Mouse (Mus musculus) testis, postnatal 10 days (tissue): Measurements from ENCODE around the gene Ocrl.

ENCODE experiments used
- DNase-seq: peaks from one replicate; pipeline ENCODE4 v3.0.0; 2021; ENCODE audit warnings: low spot score

Ocrl gene

DNA sequence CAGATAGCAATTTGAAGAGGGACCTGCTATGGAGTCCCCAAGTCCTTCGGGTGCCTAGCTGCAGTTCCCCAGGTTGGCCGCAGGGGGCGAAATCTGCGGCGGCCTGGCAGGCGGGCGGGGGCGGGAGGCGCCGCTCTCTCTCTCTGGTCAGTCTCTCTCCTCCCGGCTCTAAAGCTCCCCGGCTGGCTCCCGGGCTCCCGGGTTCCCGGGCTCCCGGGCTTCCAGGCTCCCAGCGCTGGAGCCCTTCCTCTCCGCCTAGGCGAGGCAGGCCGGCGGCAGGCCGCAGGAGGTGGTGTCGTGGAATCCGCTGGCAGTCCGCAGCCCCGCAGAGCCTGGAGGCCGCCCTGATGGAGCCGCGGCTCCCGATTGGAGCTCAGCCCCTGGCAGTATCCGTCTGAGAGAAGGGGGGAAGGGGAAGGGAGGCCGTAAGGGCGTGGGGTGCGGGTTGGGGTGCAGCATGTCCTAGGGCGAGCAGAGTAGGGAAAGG is at the start of gene Ocrl:
Gene Ocrl, plus strand, starts transcription at position 82 of the 487 bp plus-strand sequence.
- DNase-seq = peak; percentile 78

DNA sequence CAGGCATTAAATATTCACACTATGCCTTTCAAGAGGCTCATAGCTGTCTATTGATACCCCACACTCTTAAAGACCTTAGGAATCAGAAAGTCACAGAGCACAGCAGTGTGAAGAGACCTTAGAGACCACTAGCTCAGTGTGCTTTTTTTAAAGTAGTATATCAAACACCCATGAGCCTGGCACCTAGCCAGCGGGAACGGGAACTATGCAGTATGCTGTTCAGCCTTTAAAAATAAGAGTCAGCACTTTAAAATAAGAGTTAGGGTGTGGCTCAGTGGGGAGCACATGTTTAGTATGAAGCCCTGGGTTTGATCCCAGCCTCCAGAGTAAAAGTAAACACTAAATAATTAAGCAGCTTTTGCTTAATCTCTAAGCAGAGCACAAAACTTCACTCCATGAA is 32.1 kb upstream of the Ocrl start:
- peak; percentile 64 for DNase-seq

DNA sequence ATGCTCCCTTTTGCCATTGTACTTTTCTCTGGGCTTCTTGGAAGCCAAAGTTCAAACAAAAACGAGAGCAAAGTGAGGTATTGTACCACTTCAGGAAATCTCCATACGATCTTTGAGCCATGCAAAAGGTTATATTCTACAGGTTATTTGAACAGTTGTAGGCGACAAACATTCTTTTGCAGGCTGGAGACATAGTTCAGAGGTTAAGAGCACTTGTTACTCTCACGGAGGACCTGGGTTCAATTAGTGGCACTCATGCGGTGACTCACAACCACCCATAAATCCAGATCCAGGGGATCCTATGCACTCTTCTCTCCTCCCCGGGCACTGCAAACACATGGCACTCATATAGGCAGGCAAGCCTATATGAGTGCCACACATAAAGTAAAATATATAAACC is 29.4 kb upstream of the Ocrl start:
- no peak for DNase-seq

DNA sequence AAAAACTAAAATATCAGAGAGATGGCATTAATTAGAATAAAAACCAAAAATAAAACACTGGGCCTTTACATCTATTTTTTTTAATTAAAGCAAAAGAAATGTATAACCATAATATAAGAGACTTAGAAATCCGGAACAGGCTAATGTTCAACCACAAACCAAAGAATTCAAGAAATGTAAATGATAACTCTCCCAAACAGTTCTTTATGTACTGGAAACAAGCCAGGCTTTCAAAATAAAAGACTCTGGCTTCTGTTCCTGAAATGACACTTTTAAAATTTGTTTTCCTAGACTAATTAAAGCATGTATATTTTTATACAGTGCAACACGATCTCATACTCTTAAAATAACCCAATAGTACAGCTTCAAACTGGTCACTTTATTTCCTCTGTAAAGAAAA is 24.8 kb upstream of the Ocrl start:
- DNase-seq = no peak

DNA sequence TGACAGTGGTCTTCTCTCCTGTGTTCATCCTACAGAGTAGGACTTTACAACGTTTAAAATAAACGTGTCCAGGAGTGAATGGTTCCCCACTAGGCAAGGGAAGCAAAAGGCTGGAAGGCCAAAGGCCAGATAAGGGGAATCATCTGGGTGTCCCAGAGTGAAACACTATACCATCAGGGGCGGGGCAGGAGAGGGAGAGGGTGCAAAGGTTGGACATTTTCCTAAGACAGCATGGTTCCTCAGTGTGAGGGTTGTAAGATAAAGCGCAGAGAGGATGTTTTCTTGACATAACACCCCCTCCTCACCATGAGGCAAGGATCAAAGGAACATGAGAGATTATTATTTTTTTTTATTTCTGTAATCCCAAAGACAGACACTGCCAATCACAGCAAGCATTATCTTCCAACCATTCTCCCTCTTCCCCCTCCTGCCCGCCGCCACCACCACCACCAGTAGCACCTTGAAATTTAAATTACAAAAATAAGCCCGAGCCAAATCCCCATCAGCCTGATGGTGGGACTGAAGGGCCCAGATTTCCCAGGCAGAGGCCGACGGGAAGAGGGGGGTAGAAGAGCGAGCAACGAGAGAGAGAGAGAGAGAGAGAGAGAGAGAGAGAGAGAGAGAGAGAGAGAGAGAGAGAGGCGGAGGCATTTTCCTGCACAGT is 20.8 kb upstream of the Ocrl start:
- no peak for DNase-seq

DNA sequence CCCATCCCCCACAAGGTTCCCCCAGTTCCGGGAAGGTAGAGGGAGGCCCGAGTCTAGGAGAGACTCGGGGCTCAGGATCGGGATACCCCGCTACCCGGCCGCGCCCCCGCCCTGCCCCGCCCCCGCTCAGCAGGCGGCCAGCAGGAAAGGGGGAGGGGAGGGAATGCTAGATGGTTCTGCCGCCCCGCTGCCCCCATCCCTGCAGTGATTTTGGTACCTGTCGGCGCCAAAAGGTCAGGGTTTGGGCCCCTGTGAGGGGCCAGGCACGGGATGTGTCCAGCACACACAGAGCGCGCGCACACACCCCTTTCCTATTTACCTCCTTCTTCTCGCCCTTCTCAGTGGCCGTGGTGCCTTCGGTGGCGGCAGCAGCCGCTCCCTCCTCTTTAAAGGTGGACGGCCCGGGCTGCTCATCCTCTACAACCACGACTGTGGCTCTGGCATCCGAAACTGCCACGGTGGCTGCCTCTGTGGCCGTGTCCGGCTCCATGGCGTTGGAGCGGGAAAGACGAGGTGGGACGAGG is 20.2 kb upstream of the Ocrl start:
- DNase-seq = peak; percentile 48

DNA sequence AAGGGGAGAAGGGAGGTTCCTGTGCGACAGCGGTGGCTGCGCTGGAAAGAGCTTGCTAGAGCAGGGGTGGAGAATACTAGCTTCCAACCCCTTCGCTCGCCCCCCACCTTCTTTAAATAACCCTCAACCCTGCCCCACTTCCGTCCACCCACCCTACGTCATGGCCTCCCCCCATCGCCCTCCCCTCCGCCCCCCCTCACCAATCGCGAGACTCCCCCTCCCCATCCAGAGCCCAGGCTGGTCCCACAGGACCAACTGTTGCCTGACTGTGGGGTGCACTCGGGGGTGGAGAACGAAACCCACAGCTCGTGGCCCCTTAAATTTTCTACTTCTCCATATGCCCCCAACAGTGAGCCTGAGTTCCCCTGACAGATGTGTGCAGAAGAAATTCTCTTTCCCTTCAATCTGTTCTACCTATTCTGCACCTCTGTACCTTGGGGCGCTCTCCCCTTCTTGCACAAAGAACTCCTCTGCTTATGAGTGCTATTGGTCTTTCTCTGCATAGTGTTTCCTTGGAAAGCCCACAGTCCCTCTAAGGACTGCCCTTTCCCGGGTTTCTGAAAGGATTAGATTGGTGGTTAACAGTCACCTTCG is 19.7 kb upstream of the Ocrl start, which contains the start of gene Smarca1:
Gene Smarca1, minus strand, starts transcription at position 544 of the 594 bp plus-strand sequence.
- peak; percentile 47 for DNase-seq

DNA sequence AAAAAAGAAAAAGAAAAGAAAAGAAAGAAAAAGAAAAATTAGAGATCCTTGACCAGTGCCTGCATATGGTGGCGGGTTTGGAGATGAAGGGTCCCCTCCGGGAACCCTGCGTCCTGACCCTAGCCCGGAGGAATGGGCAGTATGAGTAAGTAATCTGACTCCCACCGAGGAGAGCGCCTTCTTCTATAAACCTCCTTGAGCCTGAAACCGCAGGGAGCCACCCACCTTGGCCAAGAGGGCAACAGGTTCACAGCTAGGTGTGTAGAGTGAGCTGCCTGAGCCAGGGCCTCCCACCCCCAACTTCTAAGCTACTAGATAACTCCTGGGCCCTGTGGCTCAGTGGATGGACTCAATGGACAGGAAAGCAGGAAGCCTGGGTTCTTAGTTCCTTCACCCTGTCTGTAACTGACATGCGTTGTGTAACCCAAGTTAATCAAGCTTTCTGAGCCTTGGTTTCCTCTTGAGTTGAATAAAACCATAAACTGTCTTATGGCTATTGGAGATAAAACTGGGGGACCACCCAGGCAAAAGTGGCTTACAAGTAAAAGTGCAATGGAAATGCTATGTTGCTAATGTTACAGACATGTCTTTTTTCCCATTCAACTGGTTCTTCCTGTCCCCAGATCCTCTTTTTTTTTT is 836 bp downstream of the Ocrl start:
- peak; percentile 39 for DNase-seq

DNA sequence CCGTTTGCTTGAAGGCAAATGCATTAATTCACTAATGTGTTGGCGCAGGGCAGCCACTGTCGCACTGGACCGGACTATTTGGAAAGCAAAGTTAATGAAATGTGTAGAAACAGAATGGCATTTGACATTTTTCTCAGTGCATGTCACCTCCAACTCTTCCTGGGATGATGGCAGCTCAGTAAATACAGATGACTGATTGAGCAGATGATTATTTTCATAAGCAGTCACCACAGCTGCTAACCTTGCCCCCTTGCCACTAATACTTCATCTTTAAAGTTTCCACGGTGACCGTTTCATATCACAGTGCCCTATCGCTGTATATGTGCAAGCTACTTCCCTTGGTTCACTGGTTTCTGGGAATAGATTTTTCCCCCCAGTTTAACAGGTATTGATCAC is 1.4 kb downstream of the Ocrl start:
- DNase-seq = no peak

DNA sequence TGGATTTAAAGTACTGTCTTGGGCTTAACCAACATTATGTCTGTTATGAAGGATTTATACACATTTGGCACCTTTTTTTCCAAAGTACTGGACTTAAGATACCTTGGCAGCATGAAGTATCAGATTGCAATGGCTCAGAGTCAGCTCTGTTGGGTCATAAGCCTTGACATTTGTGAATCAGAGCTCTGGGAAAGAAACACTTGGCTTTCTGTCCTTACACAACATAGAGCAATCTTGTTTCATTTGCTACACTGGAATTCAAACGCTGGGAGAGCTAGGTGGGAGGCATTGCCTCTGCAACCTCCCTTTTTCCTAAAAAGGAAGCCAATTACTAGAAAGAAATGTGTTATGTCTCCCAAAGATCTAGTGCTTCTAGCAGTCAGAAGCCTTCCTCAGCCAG is 4.6 kb downstream of the Ocrl start:
- DNase-seq = no peak

DNA sequence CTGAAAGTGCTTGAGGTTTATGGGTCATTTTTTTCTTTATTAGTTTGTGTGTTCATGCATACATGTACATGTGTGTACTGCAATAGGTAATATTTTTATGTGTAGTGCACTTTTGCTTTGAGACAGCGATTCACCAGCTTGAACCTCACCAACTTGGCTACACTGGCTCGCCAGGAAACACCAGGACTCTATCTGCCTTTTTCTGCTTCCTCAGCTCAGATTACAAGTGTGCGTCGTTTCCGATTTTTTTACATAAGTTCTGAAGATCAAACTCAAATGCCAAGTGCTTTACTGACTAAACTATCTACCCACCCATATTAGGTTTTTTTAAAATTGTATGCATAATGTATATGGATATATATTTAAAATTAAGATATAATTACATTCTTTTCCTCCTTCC is 8.4 kb downstream of the Ocrl start:
- no peak for DNase-seq

DNA sequence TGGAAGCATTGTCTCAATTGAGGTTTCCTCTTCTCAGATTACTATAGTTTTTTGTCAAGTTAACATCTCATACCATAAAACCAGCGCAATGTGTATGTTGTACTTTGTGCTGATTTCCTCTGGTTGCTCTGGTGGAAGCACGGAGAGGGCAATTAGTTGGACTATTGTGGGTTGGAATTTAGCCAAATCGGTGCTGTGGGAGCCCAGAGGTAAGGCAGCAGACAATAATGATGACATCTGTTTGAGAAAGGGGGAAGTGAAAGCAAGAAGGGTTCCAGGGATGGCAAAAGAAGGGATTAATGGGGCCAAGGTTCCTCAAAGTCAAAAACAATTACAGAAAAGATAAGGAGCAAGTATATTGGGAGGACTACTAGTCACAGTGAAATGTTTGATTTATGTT is 15.8 kb downstream of the Ocrl start:
- DNase-seq = no peak

DNA sequence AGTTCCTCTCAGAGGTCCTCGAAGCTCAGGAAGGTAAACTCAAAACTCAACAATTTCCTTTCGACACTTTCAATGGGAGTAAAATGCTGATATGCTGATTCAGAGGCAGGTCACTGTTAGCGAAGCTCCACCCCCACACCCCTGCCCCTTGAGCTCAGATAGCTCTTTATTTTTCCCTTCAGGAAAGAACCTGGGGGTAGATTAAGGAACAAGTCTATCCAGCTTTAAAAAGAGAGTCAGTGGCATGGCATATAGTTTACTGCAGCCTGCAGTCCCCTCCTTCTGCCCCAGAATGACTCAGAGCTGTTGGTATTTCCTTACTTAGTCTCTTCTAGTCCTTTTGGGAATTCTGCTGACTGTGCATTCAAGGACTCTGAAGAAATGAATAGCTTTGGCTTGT is 18.3 kb downstream of the Ocrl start:
- DNase-seq = no peak

DNA sequence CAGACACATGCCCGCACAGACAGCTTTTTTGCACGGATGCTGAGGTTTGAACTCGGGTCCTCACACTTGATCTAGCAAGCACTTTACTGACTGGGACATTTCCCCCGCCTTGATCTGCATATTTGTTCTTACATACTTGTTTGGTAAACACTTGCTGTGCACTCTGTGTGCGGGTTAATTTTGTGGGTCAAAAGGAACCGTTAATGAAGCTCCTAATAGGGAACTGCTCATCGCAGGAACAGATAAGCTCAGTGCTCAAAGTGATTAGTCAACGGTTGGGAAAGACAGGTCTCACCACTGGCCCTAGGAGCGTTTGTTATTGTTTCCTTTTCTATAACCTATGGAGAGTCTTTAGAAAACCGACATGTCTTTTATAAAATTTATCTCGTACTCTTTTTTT is 22.2 kb downstream of the Ocrl start:
- DNase-seq = no peak

DNA sequence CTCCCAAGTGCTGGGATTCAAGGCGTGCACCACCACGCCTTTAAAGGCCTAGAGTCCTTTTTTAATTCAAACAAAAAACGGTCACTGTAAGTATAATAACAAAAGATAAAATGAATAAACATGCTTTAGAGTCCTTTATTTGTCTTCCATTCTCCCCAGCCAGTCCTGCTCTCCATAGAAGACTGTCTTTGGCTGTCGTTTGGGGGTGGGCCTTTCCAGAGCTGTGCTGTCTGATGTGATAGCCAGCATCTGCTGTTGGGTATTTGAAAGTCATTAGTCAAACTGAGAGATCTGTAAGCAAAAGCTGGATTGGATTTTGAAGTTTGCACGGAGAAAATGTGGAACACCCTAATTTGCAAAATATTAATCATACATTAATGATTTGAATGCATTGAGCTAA is 24.7 kb downstream of the Ocrl start:
- no peak for DNase-seq

DNA sequence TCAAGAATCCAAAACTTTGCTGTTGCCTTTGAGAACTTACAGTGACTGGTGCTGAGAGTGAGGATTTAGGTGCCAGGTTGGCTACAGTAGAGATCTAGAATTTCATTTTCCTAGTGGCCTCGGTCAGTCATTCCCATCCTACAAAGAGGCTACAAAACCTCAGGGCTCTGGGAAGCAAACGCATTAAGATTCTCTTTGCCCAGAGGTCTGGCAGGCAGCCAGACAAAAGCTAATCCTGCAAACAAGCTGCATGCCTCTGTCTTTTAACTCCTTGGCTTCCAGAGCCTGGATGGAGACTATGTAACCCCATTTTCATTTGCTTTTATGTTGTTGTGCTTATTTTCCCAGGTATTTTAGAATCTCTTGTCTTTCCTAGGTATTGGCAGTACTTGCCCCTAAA is 25.6 kb downstream of the Ocrl start:
- DNase-seq = no peak

DNA sequence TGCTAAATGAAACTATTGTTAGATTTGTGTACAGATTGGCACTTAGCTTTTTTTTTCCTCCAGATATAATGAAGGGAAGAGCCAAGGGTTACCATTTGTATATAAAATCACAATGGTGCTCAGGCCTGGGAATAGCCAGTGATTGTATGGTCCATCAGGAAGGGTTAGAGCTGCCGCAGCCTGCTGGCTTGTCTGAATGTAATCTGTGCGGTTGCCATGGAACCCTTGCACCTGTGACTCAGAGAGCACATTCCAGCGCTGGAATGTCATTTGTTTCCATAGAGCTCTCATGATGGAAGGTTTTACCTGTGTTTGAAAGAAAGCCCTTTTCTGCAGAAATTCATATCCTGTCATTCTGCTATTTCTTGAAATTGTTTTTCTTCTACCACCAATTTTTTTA is 37.5 kb downstream of the Ocrl start:
- DNase-seq = no peak

DNA sequence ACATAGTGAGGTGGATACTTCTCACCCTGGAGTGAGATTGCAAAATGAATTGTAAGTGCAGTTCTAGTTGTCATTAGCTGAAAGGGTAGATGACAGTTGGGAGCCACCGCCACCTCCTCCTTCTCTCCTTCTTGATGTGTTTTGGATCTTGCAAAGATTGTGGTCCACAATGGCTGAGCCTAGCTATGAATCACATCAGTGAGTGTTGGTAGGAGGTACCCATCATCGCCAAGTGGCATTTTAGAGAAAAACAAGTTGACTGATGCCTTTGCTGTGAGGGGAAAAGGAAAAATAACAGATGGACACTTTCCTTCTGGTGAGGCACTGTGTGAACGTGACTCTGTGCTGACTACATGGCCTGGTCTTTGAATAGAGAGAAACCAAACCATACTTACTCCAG is 50.4 kb downstream of the Ocrl start:
- DNase-seq = no peak

DNA sequence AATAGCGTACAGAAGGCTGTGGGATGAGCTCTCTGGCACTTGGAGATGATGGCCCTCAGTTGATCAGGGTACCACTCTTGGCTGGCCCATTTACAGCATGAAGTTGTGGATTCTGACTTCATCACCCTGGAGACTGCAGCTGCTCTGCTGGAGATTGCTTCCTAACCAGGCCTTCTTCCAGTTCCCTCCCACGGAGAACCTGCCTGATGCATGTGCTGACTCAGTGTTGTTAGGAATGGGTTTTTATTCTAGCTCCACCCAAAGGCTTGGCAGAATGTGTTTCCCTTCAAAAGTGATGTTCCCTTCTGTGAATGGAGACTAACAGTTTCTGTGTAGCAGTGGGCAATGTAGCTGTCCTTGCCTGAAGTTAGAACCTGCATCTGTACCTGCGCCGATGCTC is 58.2 kb downstream of the Ocrl start:
- DNase-seq = no peak

DNA sequence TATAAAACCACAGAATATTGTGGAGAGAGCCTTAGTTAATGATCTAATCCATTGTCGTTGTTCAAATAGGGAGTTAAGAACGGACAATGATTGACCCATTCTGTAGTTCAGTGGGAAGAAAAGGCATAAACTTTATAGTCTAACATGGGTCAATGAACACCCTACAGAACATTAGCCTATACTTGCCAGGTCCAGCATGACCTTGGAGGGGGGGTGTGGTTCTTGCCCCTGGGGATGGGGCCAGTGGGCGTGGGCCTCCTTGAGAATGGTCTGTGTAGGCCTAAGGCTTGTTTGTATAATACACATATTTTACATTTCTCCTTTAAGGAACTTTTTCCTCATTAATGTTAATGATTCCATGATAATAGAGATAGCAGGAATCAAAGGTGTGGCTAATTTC is 58.7 kb downstream of the Ocrl start:
- DNase-seq = no peak

DNA sequence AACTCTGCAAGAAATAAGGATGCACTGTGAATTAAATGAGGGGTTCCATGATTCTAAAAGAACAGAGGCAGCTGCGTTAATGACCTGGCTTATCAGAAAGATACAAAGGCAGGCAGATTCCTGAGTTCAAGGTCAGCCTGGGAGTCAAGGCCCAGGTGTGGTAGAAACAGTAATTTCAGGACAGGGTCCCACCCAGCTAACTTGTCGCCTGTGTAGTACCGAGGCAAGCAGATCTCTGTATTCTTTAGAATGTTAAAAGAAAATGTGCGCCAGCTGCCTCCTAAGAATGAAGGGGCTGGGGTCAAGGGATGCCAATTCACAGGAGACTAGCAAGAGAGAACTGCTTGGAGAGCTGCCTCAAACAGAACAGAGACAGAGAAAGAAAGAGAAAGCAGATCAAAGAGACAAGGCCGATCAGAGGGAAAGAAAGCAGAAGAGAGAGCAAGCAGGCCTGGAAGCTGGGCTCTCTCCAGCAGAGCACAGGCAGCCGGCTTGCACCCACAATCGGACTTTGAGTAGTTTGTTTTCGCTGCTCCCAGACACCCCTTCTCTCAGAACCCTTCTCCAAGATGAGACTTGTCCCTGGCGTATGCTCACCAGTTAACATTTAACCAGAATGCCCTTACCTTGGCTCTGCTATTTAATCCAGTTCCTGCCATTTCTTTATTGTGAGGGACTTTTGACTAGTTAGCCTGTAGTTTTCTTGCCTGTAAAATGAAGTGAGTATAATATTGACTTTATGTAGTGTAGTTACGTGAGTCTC is 59.4 kb downstream of the Ocrl start:
- DNase-seq = no peak

DNA sequence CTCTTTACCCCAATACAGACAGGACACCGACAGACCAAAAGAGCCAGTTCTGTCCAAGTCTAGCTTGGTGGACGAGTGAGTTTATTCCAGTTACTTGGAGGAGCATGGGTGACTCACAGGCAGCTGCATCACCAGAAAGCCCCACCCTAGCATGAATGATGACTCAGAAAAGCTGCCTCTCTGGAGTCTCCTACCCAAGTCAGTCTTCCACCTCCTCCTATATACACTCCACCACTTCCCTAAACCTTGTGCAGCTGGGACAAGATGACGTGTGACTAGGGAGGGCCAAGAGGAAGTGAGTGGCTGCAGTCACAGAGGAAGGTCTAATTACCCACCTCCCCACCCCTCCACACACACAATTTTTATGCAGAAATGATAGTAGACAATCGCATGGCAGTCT is 64.4 kb downstream of the Ocrl start:
- DNase-seq = no peak

DNA sequence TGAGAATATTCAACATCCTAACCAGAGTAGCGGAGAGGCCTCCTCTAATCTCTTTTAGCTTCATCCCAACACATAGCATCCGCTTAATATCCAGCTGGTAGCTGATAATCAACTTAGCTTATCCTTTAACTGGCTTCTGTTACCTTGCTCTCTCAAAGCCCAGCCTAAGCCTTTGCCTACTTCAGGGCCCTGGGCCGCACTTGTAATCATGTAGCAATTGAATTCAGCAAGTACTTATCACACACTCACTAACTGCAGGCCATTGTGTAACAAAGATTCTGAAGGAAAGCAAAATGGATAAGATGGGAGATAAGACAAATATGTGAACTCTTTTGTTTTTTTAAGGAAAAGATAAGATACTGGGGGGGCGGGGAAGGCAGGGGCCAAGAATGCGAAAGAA is 64.9 kb downstream of the Ocrl start:
- DNase-seq = no peak
